Mouse (Mus musculus) kidney, adult 10 weeks (tissue): ENCODE measurements around the gene Rhox4d. TPM values are rescaled to one million over a fixed set of nuclear protein-coding genes. Genes with fewer than 3 reads are reported as not detected.

ENCODE experiments used
- polyA plus RNA-seq: library from polyadenylated mRNA; stranded (reverse); fragments of 350-450 nt; fragmentation: Illumina TruSeq; extraction: RNeasy Lipid Tissue Mini Kit (QIAGEN cat#74804); gene quantifications from one replicate; pipeline ENCODE4 v1.2.3, GENCODE M21; 2014; ENCODE audit warnings: low read depth, low replicate concordance

The Rhox4d gene
- not detected for polyA plus RNA-seq

DNA sequence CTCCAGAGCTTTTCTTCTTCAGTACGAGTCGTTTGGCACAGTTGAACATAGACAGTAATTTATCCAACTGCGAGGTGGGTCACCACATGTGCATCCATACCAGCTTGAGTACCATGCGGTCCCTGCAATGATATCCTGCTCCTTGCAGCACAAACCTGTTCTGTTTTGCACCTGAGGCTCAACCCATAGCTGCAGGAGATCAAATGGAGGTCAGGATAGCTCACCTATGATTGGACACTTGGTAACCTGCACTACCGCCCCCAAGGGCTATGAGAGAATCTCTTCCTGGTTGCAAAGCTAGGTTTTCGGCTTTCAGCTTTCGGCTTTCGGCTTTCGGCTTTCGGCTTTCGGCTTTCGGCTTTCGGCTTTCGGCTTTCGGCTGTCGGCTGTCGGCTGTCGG, at the start of gene Rhox4d:
TSS of gene Rhox4d (plus strand) at position 301 of the 400 bp plus-strand sequence.

GRCm38 (mm10) chrX:37480037-37480436, 34.1 kb upstream of the Rhox4d start, which contains the start of gene Rhox4c:
Gene Rhox4c (plus strand): TSS chrX:37480337.

GRCm38 (mm10) chrX:37530152-37530551, 16.0 kb downstream of the Rhox4d start, which contains the start of gene Rhox2e:
Gene Rhox2e (plus strand): TSS chrX:37530452.

DNA sequence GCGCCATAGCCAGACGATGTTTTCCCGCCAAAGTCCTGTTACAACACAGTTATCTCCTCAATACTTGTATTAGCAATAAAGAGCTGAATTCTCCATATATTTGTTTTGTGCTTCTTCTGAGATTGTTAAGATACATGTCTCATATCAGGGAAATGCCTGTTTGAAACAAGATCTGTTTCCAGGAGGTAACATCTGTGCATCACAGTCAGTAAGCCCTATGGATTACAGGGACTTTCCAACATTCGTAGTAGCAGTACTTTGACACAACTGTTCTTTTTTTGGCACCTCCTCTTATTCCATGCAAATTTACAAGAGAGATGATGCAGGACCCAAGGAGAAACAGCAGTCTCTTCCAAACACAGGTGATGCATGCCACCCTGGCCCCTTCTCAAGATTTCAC, 27.6 kb downstream of the Rhox4d start, which contains the start of gene Rhox3e:
TSS of gene Rhox3e (plus strand) at position 301 of the 400 bp plus-strand sequence.

GRCm38 (mm10) chrX:37557112-37557511, 43.0 kb downstream of the Rhox4d start, which contains the start of gene Rhox4e:
Gene Rhox4e (plus strand): TSS chrX:37557412.

Other genes starting within 250 kb of the Rhox4d start
- gene Rhox4a, start 249.0 kb upstream of the Rhox4d start, polyA plus RNA-seq: not detected
- not detected for gene Rhox3a2, start 134.3 kb upstream of the Rhox4d start, polyA plus RNA-seq
- not detected for gene Rhox4a2, start 123.5 kb upstream of the Rhox4d start, polyA plus RNA-seq
- gene Rhox2b, start 102.3 kb upstream of the Rhox4d start, polyA plus RNA-seq: not detected
- not detected for gene Rhox4b, start 81.9 kb upstream of the Rhox4d start, polyA plus RNA-seq
- gene Rhox2c, start 60.7 kb upstream of the Rhox4d start, polyA plus RNA-seq: not detected
- gene Rhox3c, start 55.8 kb upstream of the Rhox4d start, polyA plus RNA-seq: not detected
- gene Rhox4c, start 34.0 kb upstream of the Rhox4d start, polyA plus RNA-seq: not detected
- not detected for gene Rhox2d, start 20.9 kb upstream of the Rhox4d start, polyA plus RNA-seq
- not detected for gene Rhox2e, start 16.1 kb downstream of the Rhox4d start, polyA plus RNA-seq
- gene Rhox3e, start 27.7 kb downstream of the Rhox4d start, polyA plus RNA-seq: not detected
- not detected for gene Rhox4e, start 43.1 kb downstream of the Rhox4d start, polyA plus RNA-seq
- gene Rhox2f, start 57.0 kb downstream of the Rhox4d start, polyA plus RNA-seq: not detected
- gene Rhox3f, start 66.6 kb downstream of the Rhox4d start, polyA plus RNA-seq: not detected
- not detected for gene Rhox4f, start 93.3 kb downstream of the Rhox4d start, polyA plus RNA-seq
- gene Rhox3g, start 114.3 kb downstream of the Rhox4d start, polyA plus RNA-seq: not detected
- not detected for gene Rhox2g, start 129.1 kb downstream of the Rhox4d start, polyA plus RNA-seq
- gene Rhox4g, start 137.0 kb downstream of the Rhox4d start, polyA plus RNA-seq: not detected
- gene Rhox3h, start 154.4 kb downstream of the Rhox4d start, polyA plus RNA-seq: not detected
- gene Rhox2h, start 158.9 kb downstream of the Rhox4d start, polyA plus RNA-seq: not detected